Mouse (Mus musculus) neural tube, embryonic 11.5 days (tissue): ENCODE results near the gene Sept1. TPM values are rescaled to one million over a fixed set of nuclear protein-coding genes. Genes with fewer than 3 reads are reported as not detected.

Source experiments
- ATAC-seq: fragments of 200-750 bp; cut with Nextera tagmentation; 2 replicates; pipeline ENCODE4 v1.8.0; 2017; ENCODE audit warnings: moderate number of reproducible peaks, mild to moderate bottlenecking, moderate TSS enrichment, moderate library complexity; ENCODE audit not compliant: insufficient read depth, low FRiP score, low TSS enrichment
- DNase-seq: peaks from one replicate; pipeline ENCODE4 v3.0.0-alpha.2; 2015; ENCODE audit warnings: low spot score
- H3K27ac ChIP-seq: fragments of 300-500 bp; sonication (generic); 2 replicates; pipeline ENCODE4 v1.5.1; 2014; ENCODE audit warnings: low read depth, mild to moderate bottlenecking, low read length
- H3K27me3 ChIP-seq: fragments of 300-500 bp; sonication (generic); 2 replicates; pipeline ENCODE4 v1.6.1; 2014; ENCODE audit warnings: mild to moderate bottlenecking, low read length, mixed read lengths; ENCODE audit not compliant: control insufficient read depth, insufficient read depth
- H3K36me3 ChIP-seq: fragments of 300-500 bp; sonication (generic); 2 replicates; pipeline ENCODE4 v1.6.1; 2014; ENCODE audit warnings: mild to moderate bottlenecking, low read length, moderate library complexity, mixed read lengths; ENCODE audit not compliant: control insufficient read depth, insufficient read depth
- H3K4me1 ChIP-seq: fragments of 300-500 bp; sonication (generic); 2 replicates; pipeline ENCODE4 v1.6.1; 2014; ENCODE audit warnings: low read length, mixed read lengths; ENCODE audit not compliant: control insufficient read depth, insufficient read depth
- H3K4me2 ChIP-seq: fragments of 300-500 bp; sonication (generic); 2 replicates; pipeline ENCODE4 v1.6.1; 2014; ENCODE audit warnings: low read depth, mild to moderate bottlenecking, moderate library complexity
- H3K4me3 ChIP-seq: fragments of 300-500 bp; sonication (generic); 2 replicates; pipeline ENCODE4 v1.5.1; 2014; ENCODE audit warnings: low read depth, low read length
- H3K9ac ChIP-seq: fragments of 300-500 bp; sonication (generic); 2 replicates; pipeline ENCODE4 v1.6.1; 2014; ENCODE audit warnings: mild to moderate bottlenecking, low read length
- H3K9me3 ChIP-seq: fragments of 300-500 bp; sonication (generic); 2 replicates; pipeline ENCODE4 v1.6.1; 2016; ENCODE audit warnings: low read length; ENCODE audit not compliant: control insufficient read depth
- WGBS: fragments of 180-500 bp; shearing (Covaris S2); extraction: QIAGEN DNeasy Blood & Tissue Kit; methylation state at CpG from one replicate; pipeline ENCODE4 v1.1.7; 2014; 5-methylcytosine and 5-hydroxymethylcytosine counted together
- polyA plus RNA-seq: library from polyadenylated mRNA; unstranded; fragments of >200 nt; fragmentation: Nextera tagmentation; extraction: Ambion mirVana; gene quantifications from 2 replicates; pipeline ENCODE4 v1.2.1, GENCODE M21; 2014

The Sept1 gene
- polyA plus RNA-seq, 1 experiment from 2014 or later = 22.0 TPM

DNA sequence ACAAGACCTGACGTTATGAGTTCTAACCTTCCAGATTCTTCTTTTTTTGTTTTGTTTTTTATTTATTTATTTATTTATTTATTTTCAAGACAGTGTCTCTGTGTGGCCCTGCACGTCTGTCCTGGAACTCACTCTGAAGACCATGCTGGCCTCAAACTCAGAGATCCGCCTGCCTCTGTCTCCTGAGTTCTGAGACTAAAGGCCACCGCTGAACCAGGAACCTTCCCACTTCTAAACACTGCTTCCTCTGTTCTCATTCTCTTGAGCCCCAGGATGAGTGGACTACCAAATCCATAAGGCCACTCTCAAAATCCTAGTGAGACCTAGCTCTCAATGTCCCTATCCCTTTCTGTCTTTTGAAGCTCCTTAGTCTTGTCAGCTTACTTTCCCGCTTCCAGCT is 23.1 kb downstream of the Sept1 start:
- Histone ChIP-seq H3K27me3 (0 out of 2 replicates have a peak, but pooled peaks cover 2% of the 10 kb centered on the region), H3K4me1 (peaks cover 13% of the 10 kb centered on the region)

GRCm38 (mm10) chr7:127208553-127209438 is 24.1 kb downstream of the Sept1 start, which contains the start of gene Mylpf:
Mylpf (plus strand) TSS chr7:127208890.
- peak within 1 kb of the TSS; percentile 61 for H3K4me3 ChIP-seq
- H3K4me2 ChIP-seq = peak within 1 kb of the TSS; percentile 91
- WGBS = under 1% methylated on average over 35 of the region's 44 CpGs
- H3K27me3 ChIP-seq = no peaks in the 10 kb centered on the region
- H3K9me3 ChIP-seq = no peaks in the 10 kb centered on the region
- H3K9ac ChIP-seq = peak within 1 kb of the TSS; percentile 88
- H3K4me1 ChIP-seq = peaks cover 13% of the 10 kb centered on the region
- no peaks in the 10 kb centered on the region for H3K36me3 ChIP-seq
- peak; percentile 97 for DNase-seq
- H3K27ac ChIP-seq = peak within 1 kb of the TSS; percentile 76
- ATAC-seq = peak; percentile 86

More for the DNA sequence above, 23.1 kb downstream of the Sept1 start:
- WGBS = 78% methylated on average over 5 of the region's 5 CpGs
- ATAC-seq = no peak
- Histone ChIP-seq H3K9ac (no peak overlapping the region), H3K4me2 (peak overlapping the region; percentile 60; the same call in 1 of the 2 replicates), H3K9me3 (no peaks in the 10 kb centered on the region), H3K27ac (no peak overlapping the region), H3K36me3 (no peaks in the 10 kb centered on the region), H3K4me3 (no peak overlapping the region)
- no peak for DNase-seq

DNA sequence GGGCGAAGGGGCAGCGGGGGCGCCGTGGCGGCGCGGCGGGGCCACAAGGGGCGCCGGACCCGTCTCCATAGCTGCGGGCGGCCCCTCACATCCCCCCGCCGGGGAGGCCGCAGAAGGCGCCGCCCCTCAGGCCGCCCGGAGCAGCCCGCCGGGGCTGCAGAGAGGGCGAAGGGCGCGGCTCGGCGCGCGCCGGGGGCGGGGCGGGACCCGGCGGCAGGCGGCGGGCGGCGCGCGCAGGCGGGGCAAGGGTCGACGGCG is 24.7 kb downstream of the Sept1 start, which contains the start of gene Tbc1d10b:
Gene Tbc1d10b, minus strand, starts transcription at position 174 of the 258 bp plus-strand sequence.
- Histone ChIP-seq H3K36me3 (0 out of 2 replicates have a peak, but pooled peaks cover under 1% of the 10 kb centered on the region), H3K4me3 (peak within 1 kb of the TSS; percentile 61), H3K27me3 (no peaks in the 10 kb centered on the region), H3K27ac (peak within 1 kb of the TSS; percentile 76), H3K4me1 (peaks cover 13% of the 10 kb centered on the region), H3K9ac (peak within 1 kb of the TSS; percentile 88), H3K4me2 (peak within 1 kb of the TSS; percentile 91), H3K9me3 (no peaks in the 10 kb centered on the region)
- DNase-seq (no peak), ATAC-seq (peak; percentile 25; the same call in 1 of the 2 replicates)
- 0% methylated on average over 7 of the region's 44 CpGs for WGBS

DNA sequence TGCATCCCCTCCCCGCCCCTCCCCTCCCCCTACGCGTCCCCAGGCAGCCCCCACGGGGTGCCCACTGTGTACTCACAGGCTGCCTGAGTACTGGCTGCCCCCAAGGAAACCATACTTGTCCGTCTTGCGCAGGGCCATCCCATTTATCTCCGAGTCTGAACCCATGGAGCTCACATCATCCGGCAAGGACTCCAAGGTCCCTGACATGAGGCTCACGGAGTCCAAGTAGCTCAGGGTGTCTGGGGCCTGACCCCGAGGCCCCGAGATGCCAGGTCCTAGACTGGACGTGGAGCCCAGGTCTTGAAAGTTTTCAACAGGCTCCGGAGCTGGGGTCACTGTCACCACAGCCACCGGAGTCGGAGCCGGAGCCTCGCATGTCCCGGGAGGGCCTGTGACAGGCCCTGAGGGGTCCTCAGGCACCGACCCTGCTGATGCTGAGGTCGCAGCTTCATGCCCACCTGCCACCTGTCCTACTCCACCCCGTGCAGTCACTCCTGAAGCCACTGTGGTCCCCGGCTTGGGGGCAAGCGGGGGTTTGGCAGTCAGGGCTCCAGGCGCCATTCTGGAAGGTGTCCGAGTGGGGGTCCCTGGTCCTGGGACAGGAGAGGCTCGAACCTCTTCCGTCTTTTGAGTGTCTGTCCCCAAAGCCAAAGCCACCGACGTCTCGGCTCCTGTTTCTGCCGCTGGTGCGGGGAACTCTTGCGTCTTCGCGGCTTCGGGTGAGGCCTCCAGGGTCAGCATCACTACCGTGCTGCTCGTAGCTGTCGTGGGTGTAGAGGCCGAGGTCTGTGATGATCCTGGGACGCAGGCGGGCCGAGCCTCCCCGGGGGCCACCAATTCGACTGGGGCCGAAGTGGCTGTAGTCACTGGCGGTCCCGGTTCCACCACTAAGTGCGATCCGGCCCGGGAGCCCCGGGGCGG is 25.3 kb downstream of the Sept1 start:
- under 1% methylated on average over 52 of the region's 53 CpGs for WGBS
- DNase-seq = peak; percentile 46

GRCm38 (mm10) chr7:127206606-127207005 is 26.3 kb downstream of the Sept1 start:
- H3K27me3 ChIP-seq = no peaks in the 10 kb centered on the region

More for the DNA sequence above, 25.3 kb downstream of the Sept1 start:
- Histone ChIP-seq H3K4me2 (peak overlapping the region; percentile 91), H3K27me3 (no peaks in the 10 kb centered on the region), H3K9me3 (no peaks in the 10 kb centered on the region), H3K9ac (peak overlapping the region; percentile 88), H3K36me3 (0 out of 2 replicates have a peak, but pooled peaks cover 4% of the 10 kb centered on the region), H3K4me1 (peaks cover 13% of the 10 kb centered on the region), H3K27ac (peak overlapping the region; percentile 76), H3K4me3 (peak overlapping the region; percentile 61)
- ATAC-seq = peak; percentile 17; the same call in 1 of the 2 replicates

GRCm38 (mm10) chr7:127196484-127196883 is 36.4 kb downstream of the Sept1 start:
- Histone ChIP-seq H3K4me3 (peak overlapping the region; percentile 64), H3K4me1 (peaks cover 10% of the 10 kb centered on the region), H3K27ac (no peak overlapping the region), H3K9me3 (no peaks in the 10 kb centered on the region), H3K36me3 (peaks cover 27% of the 10 kb centered on the region), H3K4me2 (peak overlapping the region; percentile 71), H3K27me3 (no peaks in the 10 kb centered on the region), H3K9ac (peak overlapping the region; percentile 77)
- ATAC-seq = no peak
- DNase-seq = no peak
- 63% methylated on average over 11 of the region's 11 CpGs for WGBS

More at GRCm38 (mm10) chr7:127206606-127207005, 26.3 kb downstream of the Sept1 start:
- H3K9ac ChIP-seq = peak overlapping the region; percentile 88
- no peaks in the 10 kb centered on the region for H3K9me3 ChIP-seq
- ATAC-seq (no peak), DNase-seq (no peak)
- H3K36me3 ChIP-seq = peaks cover 4% of the 10 kb centered on the region; the same call in 1 of the 2 replicates
- 73% methylated on average over 2 of the region's 2 CpGs for WGBS
- H3K4me1 ChIP-seq = peaks cover 13% of the 10 kb centered on the region
- no peak overlapping the region for H3K27ac ChIP-seq
- H3K4me2 ChIP-seq = peak overlapping the region; percentile 91
- peak overlapping the region; percentile 61 for H3K4me3 ChIP-seq

DNA sequence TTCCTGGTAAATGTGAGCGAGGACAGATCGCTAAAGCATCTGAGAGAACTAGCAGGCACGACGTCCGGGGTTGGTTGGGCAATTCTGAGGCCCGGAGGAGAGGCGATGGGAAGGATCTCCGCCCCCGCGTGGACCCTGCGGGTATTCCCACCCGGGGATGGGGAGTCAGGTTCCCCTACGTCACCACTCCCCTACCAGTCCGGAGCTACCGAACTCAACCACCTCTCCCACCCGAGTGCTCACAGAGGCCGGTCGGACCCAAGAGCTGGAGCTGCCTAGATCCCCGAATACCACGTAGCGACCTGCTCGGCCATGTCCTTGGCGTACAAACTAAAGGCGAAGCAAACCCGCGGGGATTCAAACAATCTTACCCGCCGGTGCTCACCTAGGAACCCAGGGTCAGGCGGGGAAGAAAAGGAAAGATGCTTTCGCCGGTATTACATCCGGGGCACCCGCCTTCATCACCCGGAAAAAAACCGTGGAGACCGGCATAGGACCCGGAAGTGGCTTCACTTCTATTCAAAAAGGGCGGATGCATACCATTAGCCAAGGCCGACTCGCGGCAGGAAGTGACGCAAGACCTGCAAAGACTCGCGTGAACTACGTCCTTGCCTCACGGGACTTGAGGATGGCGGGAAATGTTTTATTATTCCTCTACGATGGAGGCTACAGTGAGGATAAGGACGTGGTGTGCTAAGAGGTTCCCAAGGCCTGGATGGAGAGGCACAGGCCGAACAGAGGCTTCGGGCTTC is 37.2 kb downstream of the Sept1 start, which contains the start of gene Cd2bp2:
Gene Cd2bp2, minus strand, starts transcription at position 507 of the 752 bp plus-strand sequence.
- Histone ChIP-seq H3K9me3 (no peaks in the 10 kb centered on the region), H3K4me3 (peak within 1 kb of the TSS; percentile 64), H3K4me2 (peak within 1 kb of the TSS; percentile 90), H3K9ac (peak within 1 kb of the TSS; percentile 84), H3K36me3 (peaks cover 26% of the 10 kb centered on the region), H3K27ac (peak within 1 kb of the TSS; percentile 82), H3K27me3 (no peaks in the 10 kb centered on the region), H3K4me1 (peaks cover 10% of the 10 kb centered on the region)
- DNase-seq = peak; percentile 95
- under 1% methylated on average over 51 of the region's 51 CpGs for WGBS
- ATAC-seq = peak; percentile 96

- ATAC-seq (no peak), DNase-seq (no peak)
- Histone ChIP-seq H3K4me2 (peak overlapping the region; percentile 90), H3K9ac (peak overlapping the region; percentile 84), H3K27ac (no peak overlapping the region), H3K4me1 (peaks cover 10% of the 10 kb centered on the region), H3K9me3 (no peaks in the 10 kb centered on the region), H3K4me3 (peak overlapping the region; percentile 64), H3K27me3 (no peaks in the 10 kb centered on the region), H3K36me3 (peaks cover 24% of the 10 kb centered on the region)
- WGBS = 87% methylated on average over 7 of the region's 7 CpGs
These were observed 38.3 kb downstream of the Sept1 start for GRCm38 (mm10) chr7:127194633-127195029.
